Mouse (Mus musculus) cerebellum, postnatal 10 days (tissue): ENCODE measurements at regions not wholly inside any gene's neighbourhood (a gene's known extent, or its start where the extent isn't known, plus 50 kb on each side); places are given as distances from the start of the nearest gene placed in this dataset.
A peak's percentile ranks its signal among the peaks of the same experiment; 100 is the strongest.

ENCODE experiments used
- DNase-seq, 2 experiments: peaks; one replicate each; pipeline ENCODE4 v3.0.0; 2021; ENCODE audit warnings: mixed read lengths in 2 of 2

GRCm38 (mm10) chr4:99503221-99503744, 152.8 kb upstream of the Foxd3 start:
- DNase-seq = peak in 1 of 2 experiments; percentile 9

- no peak for DNase-seq
These were observed 144.1 kb upstream of the Foxd3 start for GRCm38 (mm10) chr4:99511993-99512392.

GRCm38 (mm10) chr4:99516883-99517282, 139.2 kb upstream of the Foxd3 start:
- no peak for DNase-seq

GRCm38 (mm10) chr4:99527441-99527840, 128.7 kb upstream of the Foxd3 start:
- DNase-seq = no peak

GRCm38 (mm10) chr4:99544014-99544413, 112.1 kb upstream of the Foxd3 start:
- DNase-seq = no peak

- DNase-seq = no peak
These were observed 110.4 kb upstream of the Foxd3 start for GRCm38 (mm10) chr4:99545742-99546141.

- DNase-seq = no peak
These were observed 98.1 kb upstream of the Foxd3 start for GRCm38 (mm10) chr4:99557963-99558362.

GRCm38 (mm10) chr4:99560604-99561003, 95.5 kb upstream of the Foxd3 start:
- no peak for DNase-seq

- DNase-seq = peak; percentile 59 to 69
These were observed 94.6 kb upstream of the Foxd3 start for GRCm38 (mm10) chr4:99561506-99561937.

GRCm38 (mm10) chr4:99565401-99565800, 90.7 kb upstream of the Foxd3 start:
- DNase-seq = peak; percentile 59 to 70

GRCm38 (mm10) chr4:99572841-99573642, 83.1 kb upstream of the Foxd3 start:
- DNase-seq = peak; percentile 87 to 91

- no peak for DNase-seq
These were observed 82.0 kb upstream of the Foxd3 start for GRCm38 (mm10) chr4:99574021-99574531.

GRCm38 (mm10) chr4:99574984-99575383, 81.1 kb upstream of the Foxd3 start:
- no peak for DNase-seq

GRCm38 (mm10) chr4:99597781-99598180, 58.3 kb upstream of the Foxd3 start:
- DNase-seq = peak in 1 of 2 experiments; percentile 13

- DNase-seq = no peak
These were observed 55.4 kb upstream of the Foxd3 start for GRCm38 (mm10) chr4:99600741-99601140.

- DNase-seq = no peak
These were observed 54.6 kb upstream of the Foxd3 start for GRCm38 (mm10) chr4:99601463-99601862.
